Mouse (Mus musculus): ENCODE measurements around the gene Gm49395. TPM values are rescaled to one million over a fixed set of nuclear protein-coding genes. Genes with fewer than 3 reads are reported as not detected.

The Gm49395 gene
- polyA plus RNA-seq, 2 experiments = 1.4 to 7.3 TPM

GRCm38 (mm10) chr13:115126534-115126933, 24.8 kb upstream of the Gm49395 start:
- TF ChIP-seq POLR2A (IDR thresholded peaks at IDR 0.05; ENCODE audit: borderline replicate concordance, extremely low read depth, insufficient read depth, insufficient read length) = no peak
- ATAC-seq (ENCODE audit: low FRiP score, low read depth) (no peak), DNase-seq (ENCODE audit: low spot score) (no peak)
- Histone ChIP-seq H3K27me3 (ENCODE audit: control insufficient read depth, insufficient read depth, low read length) (no peaks in the 10 kb centered on the region), H3K27ac (replicated peaks; ENCODE audit: low read depth, low read length) (no peak overlapping the region), H3K36me3 (ENCODE audit: control insufficient read depth, insufficient read depth, low read length) (no peaks in the 10 kb centered on the region), H3K9ac (ENCODE audit: low read depth, low read length, severe bottlenecking) (no peak overlapping the region), H3K9me3 (ENCODE audit: control insufficient read depth, low read length) (no peaks in the 10 kb centered on the region), H3K4me2 (replicated peaks; ENCODE audit: low read depth, low read length, severe bottlenecking) (no peak overlapping the region), H3K4me1 (ENCODE audit: control insufficient read depth, insufficient read depth, low read length) (no peaks in the 10 kb centered on the region), H3K4me3 (replicated peaks; ENCODE audit: low read length) (no peak overlapping the region)
- 92% methylated on average over 2 of the region's 2 CpGs for WGBS

GRCm38 (mm10) chr13:115125130-115125529, 23.4 kb upstream of the Gm49395 start:
- 87% methylated on average over 4 of the region's 4 CpGs for WGBS
- Histone ChIP-seq H3K4me2 (replicated peaks; ENCODE audit: low read depth, low read length, severe bottlenecking) (no peak overlapping the region), H3K4me1 (ENCODE audit: control insufficient read depth, insufficient read depth, low read length) (no peaks in the 10 kb centered on the region), H3K4me3 (replicated peaks; ENCODE audit: low read length) (no peak overlapping the region), H3K9me3 (ENCODE audit: control insufficient read depth, low read length) (no peaks in the 10 kb centered on the region), H3K27me3 (ENCODE audit: control insufficient read depth, insufficient read depth, low read length) (no peaks in the 10 kb centered on the region), H3K36me3 (ENCODE audit: control insufficient read depth, insufficient read depth, low read length) (no peaks in the 10 kb centered on the region), H3K27ac (replicated peaks; ENCODE audit: low read depth, low read length) (no peak overlapping the region), H3K9ac (ENCODE audit: low read depth, low read length, severe bottlenecking) (no peak overlapping the region)
- DNase-seq (ENCODE audit: low spot score) = no peak
- no peak for ATAC-seq (ENCODE audit: low FRiP score, low read depth)
- no peak for TF ChIP-seq POLR2A (IDR thresholded peaks at IDR 0.05; ENCODE audit: borderline replicate concordance, extremely low read depth, insufficient read depth, insufficient read length)

- WGBS = 94% methylated on average over 1 of the region's 1 CpGs
- H3K27me3 ChIP-seq (ENCODE audit: control insufficient read depth, insufficient read depth, low read length) = no peaks in the 10 kb centered on the region
- no peak overlapping the region for H3K9ac ChIP-seq (ENCODE audit: low read depth, low read length, severe bottlenecking)
- no peak for TF ChIP-seq POLR2A (IDR thresholded peaks at IDR 0.05; ENCODE audit: borderline replicate concordance, extremely low read depth, insufficient read depth, insufficient read length)
- no peaks in the 10 kb centered on the region for H3K4me1 ChIP-seq (ENCODE audit: control insufficient read depth, insufficient read depth, low read length)
- H3K9me3 ChIP-seq (ENCODE audit: control insufficient read depth, low read length) = no peaks in the 10 kb centered on the region
- ATAC-seq (ENCODE audit: low FRiP score, low read depth) (no peak), DNase-seq (ENCODE audit: low spot score) (no peak)
- no peak overlapping the region for H3K27ac ChIP-seq (replicated peaks; ENCODE audit: low read depth, low read length)
- no peak overlapping the region for H3K4me3 ChIP-seq (replicated peaks; ENCODE audit: low read length)
- no peaks in the 10 kb centered on the region for H3K36me3 ChIP-seq (ENCODE audit: control insufficient read depth, insufficient read depth, low read length)
- H3K4me2 ChIP-seq (replicated peaks; ENCODE audit: low read depth, low read length, severe bottlenecking) = no peak overlapping the region
Observed at GRCm38 (mm10) chr13:115124521-115124920, 22.8 kb upstream of the Gm49395 start.

- 70% methylated on average over 5 of the region's 5 CpGs for WGBS
- Histone ChIP-seq H3K4me1 (ENCODE audit: control insufficient read depth, insufficient read depth, low read length) (no peaks in the 10 kb centered on the region), H3K27ac (replicated peaks; ENCODE audit: low read depth, low read length) (no peak overlapping the region), H3K9me3 (ENCODE audit: control insufficient read depth, low read length) (no peaks in the 10 kb centered on the region), H3K27me3 (ENCODE audit: control insufficient read depth, insufficient read depth, low read length) (no peaks in the 10 kb centered on the region), H3K4me3 (replicated peaks; ENCODE audit: low read length) (no peak overlapping the region), H3K9ac (ENCODE audit: low read depth, low read length, severe bottlenecking) (no peak overlapping the region), H3K4me2 (replicated peaks; ENCODE audit: low read depth, low read length, severe bottlenecking) (no peak overlapping the region), H3K36me3 (ENCODE audit: control insufficient read depth, insufficient read depth, low read length) (no peaks in the 10 kb centered on the region)
- no peak for TF ChIP-seq POLR2A (IDR thresholded peaks at IDR 0.05; ENCODE audit: borderline replicate concordance, extremely low read depth, insufficient read depth, insufficient read length)
- no peak for DNase-seq (ENCODE audit: low spot score)
- no peak for ATAC-seq (ENCODE audit: low FRiP score, low read depth)
Observed at GRCm38 (mm10) chr13:115118756-115119155, 17.0 kb upstream of the Gm49395 start.

- H3K27me3 ChIP-seq (ENCODE audit: control insufficient read depth, insufficient read depth, low read length) = no peaks in the 10 kb centered on the region
- ATAC-seq (ENCODE audit: low FRiP score, low read depth) = no peak
- 74% methylated on average over 3 of the region's 3 CpGs for WGBS
Observed at GRCm38 (mm10) chr13:115118195-115118594, 16.5 kb upstream of the Gm49395 start.

More at GRCm38 (mm10) chr13:115118195-115118594, 16.5 kb upstream of the Gm49395 start:
- H3K36me3 ChIP-seq (ENCODE audit: control insufficient read depth, insufficient read depth, low read length) = no peaks in the 10 kb centered on the region
- H3K27ac ChIP-seq (replicated peaks; ENCODE audit: low read depth, low read length) = no peak overlapping the region
- H3K9me3 ChIP-seq (ENCODE audit: control insufficient read depth, low read length) = no peaks in the 10 kb centered on the region
- no peaks in the 10 kb centered on the region for H3K4me1 ChIP-seq (ENCODE audit: control insufficient read depth, insufficient read depth, low read length)
- no peak for TF ChIP-seq POLR2A (IDR thresholded peaks at IDR 0.05; ENCODE audit: borderline replicate concordance, extremely low read depth, insufficient read depth, insufficient read length)
- DNase-seq (ENCODE audit: low spot score) = no peak
- no peak overlapping the region for H3K4me2 ChIP-seq (replicated peaks; ENCODE audit: low read depth, low read length, severe bottlenecking)
- no peak overlapping the region for H3K9ac ChIP-seq (ENCODE audit: low read depth, low read length, severe bottlenecking)
- no peak overlapping the region for H3K4me3 ChIP-seq (replicated peaks; ENCODE audit: low read length)
